Mouse (Mus musculus): ENCODE results near the gene Kpna2.
"Not testable (repeated sequence)": the region's sequence is repeated elsewhere in the genome, so short reads cannot be mapped to it uniquely, and the experiment has no call there.

Kpna2 gene

DNA sequence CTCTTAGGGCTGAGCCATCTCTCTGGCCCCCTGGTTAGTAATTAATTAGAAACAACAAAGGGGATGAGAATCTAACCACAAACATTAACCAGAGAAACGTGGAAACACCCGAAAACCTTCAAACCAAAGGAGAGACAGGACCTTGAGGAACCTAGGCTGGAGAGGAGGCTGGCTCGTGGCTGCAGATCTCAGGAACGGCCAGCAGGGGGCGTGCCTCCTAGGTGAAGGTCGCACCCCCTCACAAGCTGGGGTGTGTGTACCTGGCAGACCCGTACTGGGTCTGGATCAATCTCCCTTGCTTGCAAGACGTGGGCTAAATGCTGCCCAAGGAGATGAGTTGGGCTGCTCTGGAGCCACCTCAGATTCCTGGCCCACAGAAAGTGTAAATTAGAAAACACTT is 19.3 kb upstream of the Kpna2 start:
- DNase-seq (ENCODE audit: low spot score in 2 of 2), result no peak

DNA sequence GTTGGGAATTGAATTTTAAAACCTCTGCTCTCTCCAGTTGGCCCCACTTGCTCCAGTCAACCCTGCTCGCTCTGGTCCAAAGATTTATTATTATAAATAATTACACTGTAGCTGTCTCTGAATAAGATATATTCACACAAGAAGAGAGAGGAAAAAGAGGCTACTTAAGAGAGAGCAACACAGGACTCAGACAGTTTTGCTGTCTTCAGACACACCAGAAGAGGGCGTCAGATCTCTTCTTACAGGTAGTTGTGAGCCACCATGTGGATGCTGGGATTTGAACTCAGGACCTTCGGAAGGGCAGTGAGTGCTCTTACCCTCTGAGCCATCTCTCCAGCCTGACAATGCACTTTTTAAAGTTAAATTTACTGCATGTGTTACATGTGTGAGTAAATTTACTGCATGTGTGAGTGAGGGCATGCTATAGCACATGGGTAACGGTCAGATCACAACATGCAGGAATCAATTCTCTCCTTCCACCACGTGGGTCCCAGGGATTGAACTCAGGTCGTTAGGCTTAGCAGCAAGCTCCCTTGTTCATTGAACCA is 18.1 kb upstream of the Kpna2 start:
- no peak for DNase-seq (ENCODE audit: low spot score in 2 of 2)

DNA sequence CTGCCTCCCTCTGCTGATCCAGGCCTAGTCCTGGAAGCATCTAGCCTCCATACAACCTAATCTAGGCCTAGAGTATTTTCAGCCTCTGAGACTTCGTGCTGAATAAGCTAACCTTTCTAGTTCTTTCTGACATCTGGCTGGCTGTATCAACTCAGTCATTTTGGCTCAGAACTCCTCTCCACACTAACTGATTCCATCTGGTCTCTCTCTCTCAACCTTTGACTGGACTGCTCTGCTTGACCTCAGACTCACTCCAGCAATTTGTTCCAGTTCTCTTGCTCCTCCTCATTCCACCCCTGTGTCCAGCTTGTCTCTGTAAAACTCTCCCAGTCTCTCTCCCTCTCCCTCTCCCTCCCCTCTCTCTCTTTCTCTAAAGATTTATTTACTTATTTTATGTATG is 17.6 kb upstream of the Kpna2 start:
- DNase-seq (ENCODE audit: low spot score in 2 of 2), result no peak

DNA sequence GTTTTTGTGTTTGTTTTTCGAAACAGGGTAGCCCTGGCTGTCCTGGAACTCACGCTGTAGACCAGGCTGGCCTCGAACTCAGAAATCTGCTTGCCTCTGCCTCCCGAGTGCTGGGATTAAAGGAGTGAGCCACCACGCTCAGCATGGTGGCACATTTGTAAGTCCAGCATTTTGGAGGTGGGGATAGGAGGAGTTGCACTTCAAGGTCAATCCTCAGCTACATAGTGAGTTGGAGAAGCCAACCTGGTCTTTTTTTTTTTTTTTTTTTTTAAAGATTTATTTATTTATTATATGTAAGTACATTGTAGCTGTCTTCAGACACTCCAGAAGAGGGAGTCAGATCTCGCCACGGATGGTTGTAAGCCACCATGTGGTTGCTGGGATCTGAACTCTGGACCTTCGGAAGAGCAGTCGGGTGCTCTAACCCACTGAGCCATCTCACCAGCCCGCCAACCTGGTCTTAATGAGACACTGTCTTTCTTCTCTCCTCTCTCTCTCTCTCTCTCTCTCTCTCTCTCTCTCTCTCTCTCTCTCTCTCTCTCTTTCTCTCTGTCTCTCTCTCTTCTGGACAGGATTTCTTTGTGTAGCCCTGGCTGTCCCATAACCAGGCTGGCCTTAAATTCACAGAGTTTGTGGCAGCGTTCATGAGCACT is 16.3 kb upstream of the Kpna2 start:
- DNase-seq (ENCODE audit: low spot score in 2 of 2), result not testable (repeated sequence)

DNA sequence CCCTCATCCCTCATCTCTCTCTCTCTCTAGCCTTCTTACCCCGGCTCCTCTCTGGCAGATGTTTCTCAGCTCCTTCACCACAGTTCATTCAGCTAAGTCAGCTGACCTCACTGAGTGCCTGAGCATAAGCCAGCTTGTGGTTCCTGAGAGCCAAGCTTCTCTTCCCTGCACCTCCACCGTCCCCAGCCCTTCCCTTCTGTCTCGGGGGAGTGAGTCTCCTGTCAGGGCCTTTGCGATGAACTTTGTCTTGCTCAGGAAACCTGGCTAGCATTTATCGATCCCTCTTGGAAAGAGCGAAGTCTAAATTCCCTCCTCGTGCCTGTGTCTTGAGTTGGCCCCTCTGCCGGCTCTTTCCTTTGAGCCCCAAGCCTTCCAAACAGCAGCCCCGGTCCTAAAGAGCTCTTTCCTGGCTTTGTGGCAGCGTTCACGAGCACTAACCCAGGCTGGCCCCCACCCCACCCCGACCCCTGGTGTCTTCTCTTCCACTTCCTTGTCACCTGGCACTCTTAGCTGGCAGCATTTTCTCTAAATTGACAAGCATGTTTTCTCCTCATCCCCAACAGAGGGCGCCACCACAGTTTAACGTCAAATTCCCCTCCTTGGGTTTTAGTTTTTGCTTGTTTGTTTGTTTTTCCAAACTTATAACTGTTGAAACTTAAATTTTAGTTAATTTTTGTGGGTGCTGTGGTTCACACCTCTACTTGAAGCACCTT is 15.4 kb upstream of the Kpna2 start:
- no peak for DNase-seq (ENCODE audit: low spot score in 2 of 2)

DNA sequence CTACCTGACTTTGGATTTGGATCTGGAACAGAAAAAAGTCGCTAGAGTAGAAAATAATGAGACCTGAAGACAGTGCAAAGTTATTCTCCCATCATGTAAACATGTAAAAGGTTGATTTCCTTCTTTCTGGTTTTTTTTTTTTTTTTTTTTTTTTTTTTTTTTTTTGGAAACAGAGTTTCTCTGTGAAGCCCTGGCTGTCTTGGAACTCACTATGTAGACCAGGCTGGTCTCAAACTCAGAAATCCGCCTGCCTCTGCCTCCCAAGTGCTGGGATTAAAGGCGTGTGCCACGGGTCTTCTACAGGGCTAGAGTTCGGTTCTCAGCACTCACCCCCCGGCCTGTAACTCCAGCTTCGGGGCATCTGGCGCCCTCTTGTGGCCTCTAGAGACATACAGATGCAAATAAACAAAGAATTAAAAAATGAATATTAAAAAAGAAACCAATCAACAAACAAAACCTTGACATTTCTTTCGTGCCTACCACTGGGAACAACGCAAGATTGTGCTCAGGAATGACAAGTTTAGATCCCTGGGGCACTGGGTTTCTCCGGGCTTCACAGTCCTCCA is 14.8 kb upstream of the Kpna2 start:
- no peak for DNase-seq (ENCODE audit: low spot score in 2 of 2)

DNA sequence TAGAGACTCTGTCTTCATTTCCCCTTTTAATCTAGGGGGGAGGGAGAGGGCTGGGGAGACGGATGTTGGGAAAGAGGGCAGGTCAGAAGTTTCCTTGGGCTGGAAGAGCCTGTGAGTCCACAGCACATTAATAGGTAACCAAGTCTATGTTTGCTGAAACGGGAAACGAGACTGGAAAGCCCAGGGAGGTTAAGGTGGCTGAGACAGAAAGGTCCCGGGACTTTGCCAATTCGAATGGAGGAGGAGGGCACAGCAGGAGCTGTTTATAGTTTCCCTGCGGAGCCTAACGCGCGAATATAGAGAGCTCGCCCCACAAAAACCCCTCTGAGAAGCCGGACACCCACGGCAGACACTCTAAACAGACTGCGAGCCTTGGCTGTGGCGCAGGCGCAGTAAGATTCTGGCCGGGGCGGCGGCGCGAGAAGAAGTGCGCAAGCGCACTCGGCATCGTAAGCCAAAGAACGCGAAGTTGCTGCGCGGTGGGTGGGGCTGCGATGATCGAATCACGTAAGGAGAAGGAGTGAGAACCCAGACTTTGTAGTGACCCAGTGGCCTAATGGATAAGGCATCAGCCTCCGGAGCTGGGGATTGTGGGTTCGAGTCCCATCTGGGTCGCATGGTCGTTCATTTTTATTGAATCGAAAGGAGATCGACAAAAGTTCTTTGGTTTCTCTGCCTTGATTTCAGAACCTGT is 13.1 kb upstream of the Kpna2 start:
- peak; percentile 100 for DNase-seq (ENCODE audit: low spot score in 2 of 2)

DNA sequence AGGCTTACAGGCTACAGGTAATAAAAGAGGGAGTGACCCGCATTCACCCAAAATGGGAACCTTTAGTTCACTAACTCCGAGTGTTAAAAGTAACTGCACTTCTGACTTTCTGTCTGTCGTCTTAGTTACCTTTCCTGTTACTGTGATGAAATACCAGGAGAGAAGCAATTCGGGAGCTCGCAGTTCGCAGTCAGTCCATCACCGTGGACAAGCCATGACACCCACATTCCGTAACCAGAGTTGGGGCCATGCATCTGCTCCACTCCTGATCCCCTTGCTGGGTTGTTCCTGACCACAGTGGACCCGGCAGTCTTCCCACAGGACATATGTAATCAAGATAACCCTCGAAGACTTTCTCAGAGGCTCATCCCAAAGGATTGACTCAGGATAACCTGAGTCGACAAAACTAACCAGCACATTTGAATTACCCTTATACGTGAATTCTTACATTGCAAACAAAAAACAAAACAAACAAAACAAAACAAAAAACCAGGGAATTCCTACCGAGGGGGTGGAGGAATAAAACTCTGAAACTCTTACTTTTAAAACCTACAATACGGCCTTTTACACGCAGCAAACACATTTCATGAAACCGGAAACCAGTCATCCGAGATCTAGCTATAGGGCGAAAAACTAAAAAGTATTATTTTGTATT is 12.5 kb upstream of the Kpna2 start:
- no peak for DNase-seq (ENCODE audit: low spot score in 2 of 2)

DNA sequence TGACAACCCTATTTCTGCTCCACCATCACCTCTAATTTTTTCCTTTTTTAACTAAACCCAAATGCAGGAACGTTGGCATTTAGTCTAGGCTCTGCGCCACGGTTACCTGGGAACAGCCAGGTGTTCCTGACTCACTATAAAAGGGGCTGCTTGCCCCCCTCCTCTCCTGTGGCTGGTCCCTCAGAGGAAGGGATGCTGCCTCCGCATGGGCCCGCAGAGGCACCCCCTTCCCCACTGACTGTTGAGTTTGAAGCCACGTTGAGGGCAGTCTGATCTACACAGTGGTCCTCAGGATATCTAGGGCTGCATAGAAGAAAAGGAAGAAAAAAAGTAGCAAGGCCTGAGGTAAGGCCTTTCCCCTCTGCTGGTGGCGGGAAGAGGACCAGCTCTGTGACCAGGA is 11.8 kb upstream of the Kpna2 start:
- DNase-seq (ENCODE audit: low spot score in 2 of 2), result no peak

DNA sequence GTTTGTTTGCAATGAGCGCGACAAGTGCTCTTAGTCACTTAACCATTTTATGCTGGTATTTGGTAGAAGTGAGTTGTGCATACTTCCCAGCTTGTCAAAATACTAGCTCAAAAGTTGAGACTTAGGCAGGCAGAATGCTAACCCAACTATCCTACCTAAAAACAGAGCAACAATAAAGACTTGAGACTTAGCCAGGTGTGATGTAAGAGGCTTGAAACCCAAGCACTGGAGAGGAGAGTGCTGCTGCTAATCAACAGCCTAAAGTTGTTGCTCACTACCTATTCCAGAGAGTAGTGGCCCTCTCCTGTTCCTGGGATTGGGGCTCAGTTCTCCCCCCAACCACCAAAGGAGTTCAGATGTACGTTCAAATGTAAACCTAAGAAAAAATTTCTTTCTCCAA is 11.1 kb upstream of the Kpna2 start:
- no peak for DNase-seq (ENCODE audit: low spot score in 2 of 2)

DNA sequence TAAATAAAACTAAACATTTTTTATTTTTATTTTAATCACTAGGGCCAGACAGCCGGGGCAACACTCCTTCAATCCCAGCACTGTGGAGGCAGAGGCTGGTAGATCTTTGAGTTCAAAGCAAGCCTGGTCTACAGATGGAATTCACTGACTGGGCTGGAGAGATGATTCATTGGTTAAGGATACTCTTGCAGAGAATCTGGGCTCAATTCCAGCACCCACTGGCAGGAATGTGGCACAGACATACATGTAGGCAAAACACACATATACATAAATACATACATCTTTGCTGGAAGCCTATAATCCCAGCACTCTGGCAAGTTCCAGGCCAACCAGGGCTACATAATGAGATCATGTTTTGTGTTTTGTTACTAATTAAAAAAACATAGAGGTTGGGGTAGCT is 6.2 kb upstream of the Kpna2 start:
- DNase-seq (ENCODE audit: low spot score in 2 of 2), result no peak

DNA sequence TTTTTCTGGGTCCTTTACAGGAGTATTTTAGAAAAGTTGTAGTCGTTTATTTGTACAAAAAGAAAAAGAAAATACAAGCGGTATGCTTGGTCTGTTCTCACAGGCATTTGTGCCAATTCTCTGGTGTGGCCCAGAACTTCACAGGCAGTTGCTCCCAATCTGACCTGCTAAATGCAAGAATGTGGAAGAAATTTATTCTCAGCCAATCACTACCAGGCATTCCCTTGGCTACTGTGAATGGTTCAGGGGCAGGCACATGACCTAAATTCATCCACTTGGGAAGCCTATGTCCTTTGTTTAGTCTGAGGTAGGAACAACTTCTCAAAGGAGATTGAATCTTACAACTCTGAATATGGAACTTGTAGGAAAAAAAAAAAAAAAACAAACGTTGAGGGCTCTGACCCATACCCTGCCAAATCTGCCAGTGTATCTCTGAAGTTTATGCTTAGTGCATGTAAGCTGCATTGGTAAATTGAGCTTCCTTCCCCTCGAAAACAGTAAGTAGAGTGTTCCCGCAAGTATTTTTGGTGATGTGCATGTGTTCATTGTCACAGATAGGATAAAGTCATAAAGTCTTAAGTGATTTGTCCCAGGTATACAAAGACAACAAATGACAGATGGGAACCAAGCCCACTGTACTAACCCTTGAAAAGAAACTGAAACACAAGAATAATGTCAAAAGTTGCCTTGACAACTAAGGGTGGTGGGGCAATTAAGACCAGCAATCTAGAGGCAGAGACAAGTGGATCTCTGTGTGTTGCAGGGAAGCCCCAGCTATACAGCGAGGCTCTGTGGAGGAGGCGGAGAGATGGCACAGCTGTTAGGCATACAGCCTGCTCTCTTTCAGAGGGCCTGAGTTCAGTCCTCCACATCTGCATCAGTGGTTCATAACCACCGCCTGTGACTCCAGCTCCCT is 2.7 kb upstream of the Kpna2 start:
- DNase-seq (ENCODE audit: low spot score in 2 of 2), result no peak

DNA sequence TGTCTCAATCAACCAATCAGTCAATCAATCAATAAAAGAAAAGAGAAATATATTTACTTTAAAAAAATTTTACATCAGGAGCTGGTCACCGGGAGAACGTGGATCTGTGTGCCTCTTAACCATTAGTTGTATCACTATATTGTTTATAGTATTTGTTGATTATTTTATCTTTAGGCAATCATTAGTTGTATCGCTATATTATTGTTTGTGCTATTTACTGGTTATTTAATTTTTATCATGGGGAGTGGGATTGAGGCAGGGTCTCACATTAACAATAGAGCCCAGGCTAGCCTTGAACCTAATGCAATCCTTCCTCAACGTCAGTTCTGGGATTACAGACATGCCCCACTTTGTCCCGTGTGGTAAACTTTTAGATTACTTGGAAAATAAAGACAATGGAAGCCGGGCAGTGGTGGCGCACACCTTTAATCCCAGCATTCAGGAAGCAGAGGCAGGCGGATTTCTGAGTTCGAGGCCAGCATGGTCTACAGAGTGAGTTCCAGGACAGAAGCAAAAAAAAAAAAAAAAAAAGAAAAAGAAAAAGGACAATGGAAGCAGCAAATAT is 690 bp upstream of the Kpna2 start:
- no peak for DNase-seq (ENCODE audit: low spot score in 2 of 2)

DNA sequence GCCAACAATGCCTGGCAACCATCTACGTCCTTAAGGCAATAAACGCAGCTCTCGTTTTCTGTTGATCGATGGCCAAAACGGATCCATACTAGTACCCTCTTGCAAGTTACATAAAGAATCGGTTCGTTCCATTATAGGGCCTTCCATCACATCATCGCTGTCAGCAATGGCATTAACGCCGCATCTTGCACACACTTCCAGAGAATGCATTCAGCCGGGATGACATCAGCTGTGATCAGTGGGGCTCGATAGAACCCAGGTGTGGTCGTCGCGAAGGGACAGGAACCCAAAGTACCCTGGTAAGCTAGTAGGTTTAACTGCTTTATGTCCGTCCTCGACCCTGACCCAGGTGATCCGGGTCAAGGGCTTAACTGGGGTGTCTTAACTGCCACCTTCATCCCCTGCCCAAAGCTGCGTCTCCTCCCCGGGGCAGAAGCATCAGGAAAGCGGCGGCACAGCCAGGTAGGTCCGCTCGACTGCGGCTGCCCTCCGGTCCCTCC is 640 bp downstream of the Kpna2 start:
- peak in 1 of 2 experiments; percentile 48 for DNase-seq (ENCODE audit: low spot score in 2 of 2)

DNA sequence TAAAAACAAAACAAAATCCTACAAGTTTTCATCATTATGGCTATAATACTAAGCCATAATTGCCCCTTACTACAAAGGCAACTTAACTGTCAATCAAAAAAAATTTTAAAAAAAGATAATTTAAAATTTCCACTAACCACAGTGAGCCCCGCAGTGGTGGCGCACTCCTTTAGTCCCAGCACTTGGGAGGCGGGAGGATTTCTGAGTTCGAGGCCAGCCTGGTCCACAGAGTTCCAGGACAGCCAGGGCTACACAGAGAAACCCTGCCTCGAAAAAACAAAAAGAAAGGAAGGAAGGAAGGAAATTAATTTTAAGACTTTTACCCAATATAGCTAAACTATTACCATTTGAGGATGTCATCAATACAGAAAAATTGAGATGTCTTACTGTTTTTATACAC is 1.4 kb downstream of the Kpna2 start:
- no peak for DNase-seq (ENCODE audit: low spot score in 2 of 2)

DNA sequence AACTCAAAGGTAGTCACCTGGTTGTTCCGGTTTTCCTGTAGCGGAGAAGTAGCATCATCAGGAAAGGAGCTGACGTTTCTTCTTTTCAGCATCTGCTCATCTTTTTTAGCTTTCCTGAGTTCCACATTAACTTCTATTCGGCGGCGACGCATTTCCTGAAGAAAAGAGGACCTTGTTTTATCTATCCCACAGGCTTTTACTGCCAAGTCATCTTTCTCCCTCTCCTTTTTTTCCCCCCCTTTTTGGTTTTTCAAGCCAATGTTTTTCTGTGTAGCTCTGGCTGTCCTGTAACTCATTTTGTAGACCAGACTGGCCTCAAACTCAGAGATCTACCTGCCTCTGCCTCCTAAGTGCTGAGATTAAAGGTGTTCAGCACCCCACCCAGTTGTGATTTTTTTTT is 2.8 kb downstream of the Kpna2 start:
- DNase-seq (ENCODE audit: low spot score in 2 of 2), result not testable (repeated sequence)

DNA sequence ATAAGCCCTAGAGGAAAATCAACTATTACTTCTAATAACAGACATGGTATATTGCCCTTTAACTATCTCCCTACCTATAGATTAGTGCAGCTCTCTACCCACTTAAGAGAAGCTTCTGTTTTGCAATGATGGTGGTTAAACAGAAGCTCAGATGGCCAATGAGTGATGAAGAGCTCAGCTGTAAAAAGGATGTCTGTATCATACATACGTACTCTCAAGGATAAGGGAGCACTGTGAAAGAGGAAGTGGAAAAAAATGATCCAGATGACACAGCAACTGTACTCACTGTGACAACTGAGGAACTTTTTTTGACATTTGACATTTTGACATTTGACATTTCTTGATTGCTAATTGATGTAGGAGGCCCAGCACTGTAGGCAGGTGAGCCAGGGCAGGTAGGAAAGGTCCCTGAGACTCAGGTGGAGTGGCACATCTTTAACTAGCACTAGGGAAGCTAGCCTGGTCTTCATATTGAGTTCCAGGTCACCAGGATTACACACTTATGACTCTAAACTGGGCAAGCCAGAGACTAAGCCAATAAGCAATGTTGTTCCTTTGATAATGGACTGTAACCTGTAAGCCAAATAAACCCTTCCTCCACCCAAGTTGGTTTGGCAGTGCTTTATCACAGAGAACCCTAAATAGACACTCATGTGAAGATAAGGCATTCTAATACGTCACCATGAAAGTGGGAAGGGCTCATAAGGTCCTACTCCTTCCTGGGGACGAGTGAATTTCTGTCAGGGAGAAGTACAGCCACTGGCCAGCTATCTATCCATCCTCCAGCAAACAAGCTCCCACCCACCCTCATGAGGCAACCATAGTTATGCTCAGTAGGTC is 4.9 kb downstream of the Kpna2 start:
- DNase-seq (ENCODE audit: low spot score in 2 of 2), result no peak

DNA sequence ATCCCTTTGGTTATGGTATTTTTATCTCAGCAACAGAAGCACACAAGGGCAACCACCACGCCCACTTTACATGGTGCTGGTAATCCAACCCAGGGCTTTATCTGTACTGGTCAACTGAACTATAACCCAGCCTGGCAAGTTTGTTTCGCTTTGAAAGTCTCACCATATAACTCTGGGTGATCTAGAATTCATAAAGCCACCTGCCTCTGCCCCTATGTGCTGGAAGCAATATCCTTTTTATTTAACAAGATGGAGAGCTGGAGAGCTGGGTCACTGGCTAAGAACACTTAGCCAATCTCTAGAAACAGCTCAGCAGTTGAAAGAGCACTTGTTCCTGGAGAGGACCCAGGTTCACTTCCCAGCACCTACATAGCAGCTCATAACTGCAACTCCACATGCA is 12.0 kb downstream of the Kpna2 start:
- DNase-seq (ENCODE audit: low spot score in 2 of 2), result no peak

DNA sequence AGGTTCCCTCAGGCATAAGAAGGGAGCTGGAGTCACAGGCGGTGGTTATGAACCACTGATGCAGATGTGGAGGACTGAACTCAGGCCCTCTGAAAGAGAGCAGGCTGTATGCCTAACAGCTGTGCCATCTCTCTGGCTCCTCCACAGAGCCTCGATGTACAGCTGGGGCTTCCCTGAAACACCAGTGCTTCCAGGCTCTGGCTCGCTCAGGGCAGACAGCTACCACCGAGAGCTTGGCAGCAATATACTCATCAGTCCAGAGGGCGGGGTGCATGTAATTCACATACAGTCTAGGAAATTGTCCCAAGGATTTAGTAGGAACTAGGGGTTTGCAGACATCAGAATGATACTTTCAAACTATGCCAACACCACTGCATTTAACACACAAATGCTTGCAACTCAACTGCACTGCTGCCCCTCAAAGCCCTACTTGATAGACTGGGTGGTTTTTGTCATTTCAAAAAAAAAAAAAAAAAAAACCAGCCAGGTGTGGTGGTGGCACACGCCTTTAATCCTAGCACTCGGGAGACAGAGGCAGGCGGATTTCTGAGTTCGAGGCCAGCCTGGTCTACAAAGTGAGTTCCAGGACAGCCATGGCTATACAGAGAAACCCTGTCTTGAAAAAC is 13.2 kb downstream of the Kpna2 start:
- not testable (repeated sequence) for DNase-seq (ENCODE audit: low spot score in 2 of 2)
